Mouse (Mus musculus) limb, embryonic 13.5 days (tissue): Measurements from ENCODE around the gene Fmnl1. TPM values are rescaled to one million over a fixed set of nuclear protein-coding genes. Genes with fewer than 3 reads are reported as not detected.

Experiments used
- ATAC-seq: fragments of 200-750 bp; cut with Nextera tagmentation; 2 replicates; pipeline ENCODE4 v1.8.0; 2017; ENCODE audit warnings: low read depth, moderate number of reproducible peaks, moderate TSS enrichment; ENCODE audit not compliant: low FRiP score
- H3K27ac ChIP-seq: fragments of 300-500 bp; sonication (generic); 2 replicates; pipeline ENCODE4 v1.5.1; 2015; ENCODE audit warnings: inconsistent platforms, mild to moderate bottlenecking, moderate library complexity
- H3K27me3 ChIP-seq: fragments of 300-500 bp; sonication (generic); 2 replicates; pipeline ENCODE4 v1.6.1; 2015; ENCODE audit warnings: mild to moderate bottlenecking, inconsistent platforms
- H3K36me3 ChIP-seq: fragments of 300-500 bp; sonication (generic); 2 replicates; pipeline ENCODE4 v1.6.1; 2015; ENCODE audit warnings: inconsistent platforms, mild to moderate bottlenecking, moderate library complexity
- H3K4me1 ChIP-seq: fragments of 300-500 bp; sonication (generic); 2 replicates; pipeline ENCODE4 v1.6.1; 2015; ENCODE audit warnings: inconsistent platforms
- H3K4me2 ChIP-seq: fragments of 300-500 bp; sonication (generic); replicated peaks from 2 replicates; pipeline ENCODE4 v1.6.1; 2015; ENCODE audit warnings: inconsistent platforms, mild to moderate bottlenecking, moderate library complexity
- H3K4me3 ChIP-seq: fragments of 300-500 bp; sonication (generic); 2 replicates; pipeline ENCODE4 v1.5.1; 2015; ENCODE audit warnings: moderate library complexity, mild to moderate bottlenecking, inconsistent platforms
- H3K9ac ChIP-seq: fragments of 300-500 bp; sonication (generic); 2 replicates; pipeline ENCODE4 v1.6.1; 2015; ENCODE audit warnings: mild to moderate bottlenecking, inconsistent platforms
- H3K9me3 ChIP-seq: fragments of 300-500 bp; sonication (generic); 2 replicates; pipeline ENCODE4 v1.6.1; 2016; ENCODE audit warnings: inconsistent platforms
- WGBS: fragments of 180-500 bp; shearing (Covaris S2); methylation state at CpG from one replicate; pipeline ENCODE4 v1.1.7; 2015; 5-methylcytosine and 5-hydroxymethylcytosine counted together
- polyA plus RNA-seq: library from polyadenylated mRNA; unstranded; fragments of >200 nt; fragmentation: Nextera tagmentation; extraction: Ambion mirVana; gene quantifications from 2 replicates; pipeline ENCODE4 v1.2.1, GENCODE M21; 2015

Gene Fmnl1
- polyA plus RNA-seq, 1 experiment from 2014 or later, result 1.1 TPM

DNA sequence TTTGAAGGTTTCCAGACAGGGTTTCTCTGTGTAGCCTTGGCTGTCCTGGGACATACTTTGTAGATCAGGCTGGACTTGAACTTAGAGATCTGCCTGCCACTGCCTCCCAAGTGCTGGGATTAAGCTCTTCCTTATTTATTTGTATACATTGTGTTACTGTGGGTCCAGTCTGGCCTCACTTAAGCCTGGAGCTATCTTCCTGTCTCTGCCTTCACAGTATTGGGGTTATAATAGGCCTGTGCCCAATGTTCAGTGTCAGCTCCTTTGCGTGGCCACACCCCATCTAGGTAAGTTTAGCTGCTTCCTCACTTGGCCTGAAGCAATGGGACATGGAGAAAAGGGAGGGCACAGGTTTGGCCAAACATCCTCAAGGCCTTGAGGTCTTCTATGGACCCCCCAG is 5.6 kb downstream of the Fmnl1 start:
- H3K9ac ChIP-seq, result no peak overlapping the region

DNA sequence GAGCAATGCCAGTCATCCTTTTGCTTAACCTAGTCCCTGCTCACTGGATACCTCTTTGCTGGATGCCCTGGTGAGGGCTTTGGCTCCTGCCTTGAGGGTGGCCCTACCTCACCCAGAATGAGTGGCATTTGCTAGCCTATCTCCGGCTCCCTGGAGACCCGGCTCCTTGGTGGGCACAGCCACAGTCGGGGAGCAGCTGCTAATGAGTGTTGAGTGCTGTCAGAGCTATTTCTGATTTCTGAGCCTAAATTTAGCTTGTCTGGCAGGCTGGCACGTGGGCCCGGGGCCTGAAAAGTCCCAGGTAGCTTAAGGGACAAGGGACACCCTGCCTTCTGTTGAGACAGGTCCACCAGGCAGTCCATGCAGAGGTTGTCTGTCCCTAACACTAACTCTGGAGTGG is 6.3 kb downstream of the Fmnl1 start:
- Histone ChIP-seq H3K4me2 (no peak overlapping the region), H3K27me3 (peaks cover 26% of the 10 kb centered on the region), H3K36me3 (no peaks in the 10 kb centered on the region), H3K9ac (no peak overlapping the region), H3K4me1 (no peaks in the 10 kb centered on the region), H3K9me3 (no peaks in the 10 kb centered on the region), H3K27ac (no peak overlapping the region), H3K4me3 (no peak overlapping the region)
- no peak for ATAC-seq
- 71% methylated on average over 5 of the region's 5 CpGs for WGBS

More for the DNA sequence above, 5.6 kb downstream of the Fmnl1 start:
- ATAC-seq, result no peak
- H3K27ac ChIP-seq, result no peak overlapping the region
- no peak overlapping the region for H3K4me3 ChIP-seq
- no peak overlapping the region for H3K4me2 ChIP-seq
- no peaks in the 10 kb centered on the region for H3K36me3 ChIP-seq
- no peaks in the 10 kb centered on the region for H3K9me3 ChIP-seq
- H3K4me1 ChIP-seq, result peaks cover under 1% of the 10 kb centered on the region; the same call in 1 of the 2 replicates
- H3K27me3 ChIP-seq, result peaks cover 28% of the 10 kb centered on the region
- WGBS, result 79% methylated on average over 1 of the region's 1 CpGs

DNA sequence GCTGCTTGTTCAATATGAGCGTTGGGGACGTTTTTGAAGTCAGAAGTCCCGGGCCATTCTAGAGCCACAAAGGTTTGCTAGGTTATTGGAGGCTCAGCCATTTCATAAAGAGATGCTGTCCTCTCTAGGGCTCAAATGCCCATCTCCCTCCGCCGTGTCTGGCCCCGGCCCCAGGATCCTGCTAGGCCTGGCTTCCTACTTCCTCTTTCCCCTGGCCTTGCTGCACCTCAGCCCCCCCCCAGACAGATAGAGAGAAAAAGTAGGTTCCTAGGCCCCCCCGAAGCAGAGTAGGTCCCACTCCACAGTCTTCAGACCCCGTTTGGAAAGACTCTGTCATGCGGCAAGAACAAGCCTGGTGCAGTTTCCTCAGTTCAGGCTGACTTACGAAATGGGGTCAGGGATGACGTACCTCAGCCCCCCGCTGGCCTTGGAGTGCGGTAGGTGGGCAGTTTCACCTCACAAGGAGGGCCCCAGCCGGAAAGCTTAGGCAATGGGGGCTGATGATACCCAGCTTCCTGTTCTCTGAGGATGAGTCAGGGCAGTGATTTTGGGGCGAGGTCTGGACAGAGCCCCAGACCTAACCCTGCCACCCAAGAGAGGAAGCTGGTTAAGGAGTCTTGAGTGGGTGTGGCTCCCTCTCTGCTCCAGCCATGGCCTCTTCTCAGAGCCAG is 7.0 kb downstream of the Fmnl1 start:
- Histone ChIP-seq H3K4me2 (no peak overlapping the region), H3K27me3 (peaks cover 19% of the 10 kb centered on the region), H3K36me3 (no peaks in the 10 kb centered on the region), H3K4me3 (no peak overlapping the region), H3K9ac (no peak overlapping the region), H3K4me1 (no peaks in the 10 kb centered on the region), H3K9me3 (no peaks in the 10 kb centered on the region), H3K27ac (no peak overlapping the region)
- 86% methylated on average over 15 of the region's 15 CpGs for WGBS
- no peak for ATAC-seq

DNA sequence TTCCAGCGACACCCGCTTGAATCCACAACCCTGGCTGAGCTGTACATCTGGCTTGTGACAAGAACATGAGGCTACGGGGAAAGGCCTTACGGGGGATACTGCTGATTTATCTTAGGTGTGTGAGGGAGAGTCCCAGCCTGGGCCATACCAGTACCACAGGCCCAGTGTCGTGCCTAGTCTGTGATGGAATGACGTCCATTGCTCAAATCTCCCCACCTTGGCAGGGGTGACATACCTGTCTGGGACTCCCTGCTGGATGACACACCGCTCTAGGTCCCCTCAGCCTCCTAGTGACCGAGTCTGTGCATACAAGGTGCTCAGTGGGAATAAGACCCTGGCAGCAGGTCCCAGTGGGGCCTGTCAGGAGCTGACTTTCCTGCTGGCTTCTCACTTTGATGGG is 7.8 kb downstream of the Fmnl1 start:
- 87% methylated on average over 8 of the region's 8 CpGs for WGBS
- ATAC-seq, result no peak
- Histone ChIP-seq H3K9ac (no peak overlapping the region), H3K27me3 (peaks cover 11% of the 10 kb centered on the region), H3K9me3 (no peaks in the 10 kb centered on the region), H3K4me2 (no peak overlapping the region), H3K4me3 (no peak overlapping the region), H3K4me1 (no peaks in the 10 kb centered on the region), H3K36me3 (no peaks in the 10 kb centered on the region), H3K27ac (no peak overlapping the region)

DNA sequence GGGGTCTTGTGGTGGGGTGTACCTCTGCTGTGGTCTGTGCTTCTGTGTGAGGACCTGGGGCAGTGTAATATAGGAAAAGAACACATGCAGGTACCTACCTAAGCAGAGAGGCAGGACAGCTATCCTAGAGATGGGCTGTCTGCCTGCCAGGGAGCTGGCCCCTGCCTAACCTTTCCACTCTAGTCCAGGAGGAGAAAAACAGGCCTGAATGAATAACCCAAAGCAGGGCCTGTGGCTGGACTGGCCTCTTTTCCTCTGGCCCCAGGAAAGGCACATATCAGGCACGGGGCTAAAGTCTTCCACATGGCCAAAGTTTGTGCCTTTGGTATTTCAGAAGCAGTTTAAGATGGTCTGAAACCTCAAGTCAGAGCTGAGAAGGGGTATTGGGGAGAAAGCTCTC is 9.5 kb downstream of the Fmnl1 start:
- Histone ChIP-seq H3K9me3 (no peaks in the 10 kb centered on the region), H3K4me1 (no peaks in the 10 kb centered on the region), H3K27me3 (peaks cover 8% of the 10 kb centered on the region; the same call in 1 of the 2 replicates), H3K36me3 (no peaks in the 10 kb centered on the region), H3K27ac (no peak overlapping the region), H3K4me2 (no peak overlapping the region), H3K9ac (no peak overlapping the region), H3K4me3 (no peak overlapping the region)
- ATAC-seq, result no peak
- WGBS, result 44% methylated on average over 1 of the region's 1 CpGs

DNA sequence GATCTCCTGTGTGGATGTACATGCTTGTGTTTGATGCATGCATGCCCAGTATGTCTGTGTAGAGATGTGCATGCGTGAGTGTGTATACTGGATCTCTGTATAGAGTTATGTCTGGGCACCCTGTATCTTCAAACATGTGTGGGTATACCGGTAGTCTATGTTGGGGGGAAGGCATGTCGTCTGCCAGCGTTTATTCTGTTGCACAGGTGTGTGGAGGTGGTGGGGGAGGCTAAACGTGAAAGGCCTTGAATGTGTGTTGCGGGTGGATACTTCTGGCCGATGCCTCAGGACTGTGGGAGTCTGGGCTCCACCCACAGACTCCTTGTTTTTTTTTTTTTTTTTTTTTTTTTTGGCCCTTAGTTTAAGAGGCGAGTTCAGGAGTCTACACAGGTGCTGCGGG is 10.4 kb downstream of the Fmnl1 start:
- no peak for ATAC-seq
- Histone ChIP-seq H3K4me2 (no peak overlapping the region), H3K9me3 (no peaks in the 10 kb centered on the region)

DNA sequence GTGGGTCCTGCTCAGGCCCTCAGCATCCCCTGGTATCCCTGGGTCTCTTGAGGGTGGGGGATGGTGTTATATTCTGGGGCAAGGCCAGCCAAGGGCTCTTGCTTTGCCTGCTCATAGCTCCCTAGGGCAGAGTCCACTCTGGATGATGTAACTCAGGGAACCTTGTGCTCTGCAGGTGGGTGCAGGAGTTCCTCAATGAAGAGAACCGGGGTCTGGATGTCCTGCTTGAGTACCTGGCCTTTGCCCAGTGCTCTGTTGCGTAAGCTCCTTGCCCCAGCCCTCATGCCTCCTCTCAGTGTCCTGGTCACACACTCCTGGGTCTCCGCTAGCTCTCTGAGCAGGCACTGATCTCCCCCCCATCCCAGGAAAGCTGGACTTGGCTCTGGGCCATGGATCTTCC is 11.0 kb downstream of the Fmnl1 start:
- Histone ChIP-seq H3K36me3 (no peaks in the 10 kb centered on the region), H3K27ac (no peak overlapping the region), H3K9ac (no peak overlapping the region), H3K4me1 (no peaks in the 10 kb centered on the region), H3K4me3 (no peak overlapping the region), H3K9me3 (no peaks in the 10 kb centered on the region), H3K27me3 (peaks cover 8% of the 10 kb centered on the region; the same call in 1 of the 2 replicates), H3K4me2 (no peak overlapping the region)
- ATAC-seq, result no peak
- 79% methylated on average over 3 of the region's 3 CpGs for WGBS

More for the DNA sequence above, 10.4 kb downstream of the Fmnl1 start:
- no peak overlapping the region for H3K9ac ChIP-seq
- WGBS, result 75% methylated on average over 9 of the region's 9 CpGs
- H3K4me1 ChIP-seq, result no peaks in the 10 kb centered on the region
- H3K36me3 ChIP-seq, result no peaks in the 10 kb centered on the region
- no peak overlapping the region for H3K4me3 ChIP-seq
- H3K27me3 ChIP-seq, result peaks cover 8% of the 10 kb centered on the region; the same call in 1 of the 2 replicates
- H3K27ac ChIP-seq, result no peak overlapping the region

DNA sequence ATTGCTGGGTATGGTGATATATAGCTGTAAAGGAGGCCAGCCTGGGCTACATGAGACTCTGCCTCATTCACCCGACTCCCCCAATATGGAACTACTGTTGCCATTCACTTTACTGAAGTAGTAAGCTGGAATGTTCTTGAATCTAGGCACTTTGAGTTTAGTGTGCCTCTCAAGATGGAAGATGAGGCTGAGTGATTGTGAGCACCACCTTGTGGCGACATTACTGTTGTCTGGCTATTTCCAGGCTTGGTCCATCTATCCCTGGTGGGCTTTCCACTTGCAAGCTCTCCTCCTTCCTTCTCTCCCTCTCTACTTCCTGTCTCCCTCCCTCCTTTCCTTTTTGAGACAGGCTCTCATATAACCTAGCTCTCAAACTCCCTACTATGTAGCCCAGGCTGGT is 14.0 kb downstream of the Fmnl1 start:
- WGBS, result 43% methylated on average over 2 of the region's 2 CpGs
- Histone ChIP-seq H3K4me2 (no peak overlapping the region), H3K4me1 (no peaks in the 10 kb centered on the region), H3K27me3 (peaks cover 18% of the 10 kb centered on the region), H3K27ac (no peak overlapping the region), H3K9me3 (no peaks in the 10 kb centered on the region; the same call in 1 of the 2 replicates), H3K9ac (no peak overlapping the region), H3K36me3 (no peaks in the 10 kb centered on the region), H3K4me3 (no peak overlapping the region)
- no peak for ATAC-seq

DNA sequence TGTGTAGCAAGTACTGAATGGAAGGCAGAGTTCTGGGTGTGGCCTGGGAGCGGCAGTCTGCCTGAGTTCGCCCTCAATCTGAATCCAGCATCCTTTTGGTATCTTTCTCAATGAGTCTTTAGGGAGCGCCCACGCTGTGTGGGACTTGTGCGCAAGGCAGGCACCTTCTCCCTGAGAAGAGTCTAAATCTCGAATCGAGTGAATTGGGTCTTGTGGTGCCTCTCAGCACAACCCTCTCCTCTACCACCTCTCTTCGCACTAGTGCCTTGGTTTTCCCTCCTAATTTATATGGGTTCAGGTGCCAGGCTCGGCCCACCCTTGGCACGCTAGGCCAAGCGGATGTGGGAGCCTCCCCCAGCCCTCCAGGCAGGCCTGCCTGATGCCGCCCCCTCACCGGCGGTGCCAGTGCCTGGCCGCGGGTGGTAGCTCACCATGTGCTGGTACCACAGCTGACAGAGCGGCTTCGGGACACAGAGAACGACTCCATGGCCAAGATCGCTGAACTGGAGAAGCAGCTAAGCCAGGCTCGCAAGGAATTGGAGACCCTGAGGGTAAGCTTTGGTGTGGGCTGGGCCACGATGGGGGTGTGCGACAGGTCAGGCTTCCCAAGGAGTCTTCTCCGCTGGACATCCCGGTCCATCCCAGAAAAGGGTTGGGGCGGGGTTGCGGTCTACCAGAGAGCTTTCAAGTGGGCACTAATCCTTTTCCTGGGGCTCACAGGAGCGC is 21.5 kb downstream of the Fmnl1 start:
- WGBS, result 13% methylated on average over 28 of the region's 28 CpGs
- peaks cover 13% of the 10 kb centered on the region for H3K4me1 ChIP-seq
- ATAC-seq, result no peak

DNA sequence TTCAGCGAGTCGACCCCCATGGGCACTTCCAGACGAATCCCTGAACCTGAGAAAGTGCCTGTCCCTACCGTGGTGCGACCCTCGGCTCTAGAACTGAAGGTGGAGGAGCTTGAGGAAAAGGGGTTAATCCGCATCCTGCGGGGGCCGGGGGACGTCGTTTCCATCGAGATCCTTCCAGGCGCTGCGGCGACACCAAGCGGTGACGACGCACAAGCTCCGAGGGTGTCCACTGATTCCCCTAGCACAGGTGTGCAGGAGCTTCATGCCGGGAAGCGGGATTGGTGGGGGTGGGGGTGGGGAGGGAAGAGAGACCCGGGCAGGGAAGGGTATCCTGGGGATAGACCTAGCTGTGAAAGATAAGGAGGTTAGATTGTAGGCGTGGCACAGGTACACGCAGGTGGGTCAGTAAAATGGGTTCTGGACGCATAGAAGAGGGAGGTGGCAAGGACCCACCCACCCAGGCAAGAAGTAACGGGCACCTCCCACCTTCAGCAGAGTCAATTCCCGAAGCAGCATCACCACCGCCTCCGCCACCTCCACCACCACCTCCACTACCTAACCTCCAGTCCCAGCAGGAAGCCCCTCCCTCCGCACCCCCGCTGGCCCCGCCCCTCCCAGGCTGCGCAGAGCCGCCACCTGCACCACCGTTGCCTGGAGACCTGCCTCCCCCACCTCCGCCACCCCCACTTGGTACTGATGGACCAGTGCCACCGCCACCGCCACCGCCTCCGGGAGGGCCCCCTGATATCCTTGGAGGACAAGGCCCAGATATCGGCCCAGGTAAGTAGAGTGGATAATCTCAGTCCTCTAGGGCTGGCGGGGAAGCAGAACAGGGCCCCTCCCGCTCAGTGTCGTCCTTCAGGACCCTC is 22.3 kb downstream of the Fmnl1 start:
- Histone ChIP-seq H3K9ac (peak overlapping the region; percentile 27), H3K4me2 (peak overlapping the region; percentile 66), H3K9me3 (no peaks in the 10 kb centered on the region; the same call in 1 of the 2 replicates), H3K4me1 (peaks cover 14% of the 10 kb centered on the region), H3K4me3 (peak overlapping the region; percentile 36), H3K27me3 (peaks cover 92% of the 10 kb centered on the region), H3K36me3 (no peaks in the 10 kb centered on the region), H3K27ac (no peak overlapping the region)
- no peak; the same call in 1 of the 2 replicates for ATAC-seq
- 4% methylated on average over 43 of the region's 44 CpGs for WGBS

More for the DNA sequence above, 21.5 kb downstream of the Fmnl1 start:
- Histone ChIP-seq H3K9ac (peak overlapping the region; percentile 27), H3K27me3 (peaks cover 84% of the 10 kb centered on the region), H3K9me3 (no peaks in the 10 kb centered on the region; the same call in 1 of the 2 replicates), H3K4me3 (peak overlapping the region; percentile 36), H3K27ac (no peak overlapping the region), H3K36me3 (no peaks in the 10 kb centered on the region), H3K4me2 (peak overlapping the region; percentile 66)

DNA sequence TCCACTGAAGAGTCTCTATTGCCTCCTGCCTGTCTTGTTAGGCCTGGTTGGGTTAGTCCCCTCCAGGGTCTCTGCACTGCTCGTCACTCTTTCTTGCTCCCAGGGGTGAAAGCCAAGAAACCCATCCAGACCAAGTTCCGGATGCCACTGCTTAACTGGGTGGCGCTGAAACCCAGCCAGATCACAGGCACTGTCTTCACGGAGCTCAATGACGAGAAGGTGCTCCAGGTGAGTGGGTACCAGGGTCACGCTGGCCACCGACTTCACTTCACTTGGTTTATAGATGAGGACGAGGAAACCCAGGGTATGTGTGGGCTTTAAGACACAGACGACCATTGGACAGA is 22.9 kb downstream of the Fmnl1 start:
- Histone ChIP-seq H3K27me3 (peaks cover 98% of the 10 kb centered on the region), H3K4me3 (no peak overlapping the region), H3K9me3 (no peaks in the 10 kb centered on the region; the same call in 1 of the 2 replicates), H3K27ac (no peak overlapping the region), H3K4me1 (peaks cover 20% of the 10 kb centered on the region), H3K9ac (no peak overlapping the region), H3K36me3 (no peaks in the 10 kb centered on the region), H3K4me2 (no peak overlapping the region)
- WGBS, result 33% methylated on average over 9 of the region's 9 CpGs
- no peak for ATAC-seq

DNA sequence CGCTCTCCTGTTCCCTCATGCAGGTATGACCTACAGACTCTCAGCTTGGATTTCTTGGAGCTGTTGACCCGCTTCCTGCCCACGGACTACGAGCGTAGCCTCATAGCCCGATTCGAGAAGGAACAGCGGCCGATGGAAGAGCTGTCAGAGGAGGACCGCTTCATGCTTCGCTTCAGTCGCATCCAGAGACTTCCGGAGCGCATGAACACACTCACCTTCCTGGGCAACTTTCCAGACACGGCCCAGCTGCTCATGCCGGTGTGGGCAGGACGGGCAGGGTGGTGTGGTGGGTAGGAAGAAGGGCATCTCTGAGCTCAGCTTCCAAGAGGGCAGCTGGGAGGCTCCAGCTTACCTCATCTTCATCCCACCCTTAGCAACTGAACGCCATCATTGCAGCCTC is 24.3 kb downstream of the Fmnl1 start:
- no peak overlapping the region for H3K27ac ChIP-seq
- no peaks in the 10 kb centered on the region for H3K36me3 ChIP-seq
- WGBS, result 88% methylated on average over 18 of the region's 18 CpGs
- ATAC-seq, result no peak
- peaks cover 33% of the 10 kb centered on the region for H3K4me1 ChIP-seq
- H3K4me2 ChIP-seq, result no peak overlapping the region
- H3K4me3 ChIP-seq, result no peak overlapping the region
- no peak overlapping the region for H3K9ac ChIP-seq
- peaks cover 100% of the 10 kb centered on the region for H3K27me3 ChIP-seq
- H3K9me3 ChIP-seq, result no peaks in the 10 kb centered on the region
